Mouse (Mus musculus): ENCODE data around the gene Lrrc20.

- no peak for TF ChIP-seq CTCF (IDR thresholded peaks at IDR 0.05)
- TF ChIP-seq EP300 (IDR thresholded peaks at IDR 0.05; ENCODE audit: insufficient read depth, low read depth, low read length): no peak
- TF ChIP-seq POLR2A (IDR thresholded peaks at IDR 0.05; ENCODE audit: insufficient read depth, low read depth, low read length): no peak
Observed at GRCm38 (mm10) chr10:61599556-61600114, 124.0 kb downstream of the Lrrc20 start.
